Mouse (Mus musculus): Measurements from ENCODE around the gene Jph4.

The Jph4 gene

DNA sequence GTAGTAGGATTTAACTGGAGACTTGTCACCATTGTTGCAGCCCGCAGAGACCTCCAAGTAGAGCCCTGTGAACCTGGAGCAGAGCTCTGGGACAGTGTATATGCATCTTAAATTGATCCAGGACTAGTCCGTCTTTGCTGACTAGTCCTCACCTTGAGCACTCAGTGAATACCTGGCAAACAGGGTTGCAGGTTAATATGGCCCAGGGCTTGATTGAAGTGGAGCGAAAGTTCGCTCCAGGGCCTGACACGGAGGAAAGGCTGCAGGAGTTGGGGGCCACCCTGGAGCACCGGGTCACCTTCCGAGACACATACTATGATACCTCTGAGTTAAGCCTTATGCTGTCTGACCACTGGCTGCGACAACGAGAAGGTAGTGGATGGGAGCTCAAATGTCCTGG is 21.5 kb downstream of the Jph4 start:
- DNase-seq (ENCODE audit: low read depth) = no peak

DNA sequence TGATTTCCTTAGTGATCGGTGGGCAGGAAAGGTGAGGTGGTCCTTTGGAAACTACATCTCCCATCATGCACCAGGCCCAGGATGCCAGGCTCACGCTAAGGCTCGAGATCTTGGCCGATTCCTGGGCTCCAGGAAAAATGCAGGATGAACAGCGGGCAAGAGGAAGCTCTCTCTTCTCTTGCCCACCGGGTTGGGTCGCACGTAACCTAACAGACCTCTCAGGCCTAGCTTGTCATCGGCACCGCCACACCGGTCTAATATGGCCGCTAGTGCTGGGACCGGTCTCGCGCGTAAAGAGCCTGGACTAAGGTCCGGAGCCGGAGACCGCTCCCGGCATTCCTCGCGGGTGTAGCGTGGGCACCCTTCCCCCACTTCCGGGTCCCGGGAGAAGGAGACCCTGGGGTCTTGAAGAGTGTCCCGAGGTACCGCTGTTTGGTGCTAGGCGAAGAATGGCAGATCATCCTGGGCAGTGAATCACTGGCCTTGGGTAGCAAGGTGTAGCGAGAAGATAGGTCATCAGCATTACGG is 22.0 kb downstream of the Jph4 start, which contains the start of gene Thtpa:
TSS of gene Thtpa (plus strand) at position 81 of the 528 bp plus-strand sequence.
- peak; percentile 56 for DNase-seq (ENCODE audit: low read depth)

DNA sequence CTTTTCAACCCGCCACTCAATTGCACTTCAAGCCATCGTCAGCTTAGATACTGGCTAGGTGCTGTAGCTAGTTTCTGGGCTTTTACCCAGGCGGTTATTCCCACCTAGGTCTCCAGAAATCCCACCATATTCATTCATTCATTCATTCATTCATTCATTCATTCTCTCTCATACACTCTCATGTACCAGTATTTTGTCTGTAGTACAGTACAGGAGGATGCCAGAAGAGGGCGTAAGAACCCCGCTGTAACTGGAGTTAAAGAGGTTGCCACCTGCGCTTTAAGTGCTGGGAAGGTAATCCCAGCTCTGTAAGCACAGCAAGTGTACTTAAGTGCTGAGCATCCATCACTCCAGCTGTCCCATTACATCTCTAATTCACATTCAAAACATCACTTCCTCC is 22.8 kb downstream of the Jph4 start:
- no peak for DNase-seq (ENCODE audit: low read depth)

DNA sequence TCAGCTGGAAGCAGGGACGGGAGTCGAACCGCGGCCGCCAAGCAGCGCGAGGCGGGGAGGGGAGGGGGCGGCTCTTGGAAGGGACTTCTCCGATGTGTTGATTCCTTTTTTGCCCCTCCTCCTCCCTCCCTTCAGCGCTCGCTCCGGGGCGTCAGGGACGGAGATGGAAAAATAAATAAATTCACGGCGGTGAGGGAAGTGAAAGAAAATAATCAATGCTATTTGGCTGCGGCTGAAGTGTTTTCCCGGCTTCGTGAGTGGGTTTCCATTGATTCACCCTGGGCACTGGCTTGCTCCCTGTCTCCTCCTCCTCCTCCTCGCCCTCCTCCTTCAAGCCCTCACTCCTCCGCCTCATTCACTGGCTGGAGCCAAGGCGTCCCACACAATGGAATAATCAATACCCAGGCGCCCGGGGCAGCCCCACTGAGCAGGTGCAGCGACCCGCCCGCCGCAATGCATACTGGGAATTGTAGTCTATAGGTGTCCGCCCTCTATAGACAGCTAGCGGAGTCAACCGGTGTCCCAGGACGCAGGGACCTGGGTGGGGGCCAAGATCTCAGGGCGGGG is 24.6 kb downstream of the Jph4 start, which contains the start of gene Zfhx2:
TSS of gene Zfhx2 (minus strand) at position 314 of the 567 bp plus-strand sequence.
- DNase-seq (ENCODE audit: low read depth) = peak; percentile 85

DNA sequence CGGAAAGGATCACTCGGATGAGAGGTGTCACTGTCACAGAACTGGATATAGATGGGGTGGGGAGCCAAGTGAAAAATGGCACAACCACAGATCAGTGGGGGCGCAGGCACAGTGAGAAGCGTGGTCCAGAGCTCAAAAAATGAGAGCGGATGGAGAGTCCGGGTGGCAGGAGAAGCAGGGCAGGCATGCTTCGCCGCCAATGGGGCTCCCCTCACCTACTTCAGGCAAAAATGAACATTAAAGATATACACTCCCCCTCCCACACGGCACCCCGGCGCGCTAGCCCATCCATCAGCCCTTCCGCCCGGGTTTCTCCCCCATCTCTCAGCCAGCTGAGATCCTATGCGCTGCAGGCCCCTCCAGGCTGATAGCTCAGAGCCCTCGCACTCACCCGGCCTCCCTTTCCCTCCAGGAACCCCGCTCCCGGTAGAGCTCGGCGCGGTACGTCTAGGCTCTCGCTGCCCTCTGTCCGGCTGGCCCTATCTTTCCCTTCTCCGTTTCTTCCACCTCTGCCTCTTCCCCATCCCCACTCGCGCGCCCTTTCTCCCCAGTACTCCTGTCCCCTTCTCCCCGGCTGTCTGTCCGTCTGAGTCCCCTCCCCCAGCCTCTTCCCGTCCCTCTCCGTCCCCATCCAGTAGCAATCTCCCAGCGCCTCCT is 25.4 kb downstream of the Jph4 start:
- no peak for DNase-seq (ENCODE audit: low read depth)

DNA sequence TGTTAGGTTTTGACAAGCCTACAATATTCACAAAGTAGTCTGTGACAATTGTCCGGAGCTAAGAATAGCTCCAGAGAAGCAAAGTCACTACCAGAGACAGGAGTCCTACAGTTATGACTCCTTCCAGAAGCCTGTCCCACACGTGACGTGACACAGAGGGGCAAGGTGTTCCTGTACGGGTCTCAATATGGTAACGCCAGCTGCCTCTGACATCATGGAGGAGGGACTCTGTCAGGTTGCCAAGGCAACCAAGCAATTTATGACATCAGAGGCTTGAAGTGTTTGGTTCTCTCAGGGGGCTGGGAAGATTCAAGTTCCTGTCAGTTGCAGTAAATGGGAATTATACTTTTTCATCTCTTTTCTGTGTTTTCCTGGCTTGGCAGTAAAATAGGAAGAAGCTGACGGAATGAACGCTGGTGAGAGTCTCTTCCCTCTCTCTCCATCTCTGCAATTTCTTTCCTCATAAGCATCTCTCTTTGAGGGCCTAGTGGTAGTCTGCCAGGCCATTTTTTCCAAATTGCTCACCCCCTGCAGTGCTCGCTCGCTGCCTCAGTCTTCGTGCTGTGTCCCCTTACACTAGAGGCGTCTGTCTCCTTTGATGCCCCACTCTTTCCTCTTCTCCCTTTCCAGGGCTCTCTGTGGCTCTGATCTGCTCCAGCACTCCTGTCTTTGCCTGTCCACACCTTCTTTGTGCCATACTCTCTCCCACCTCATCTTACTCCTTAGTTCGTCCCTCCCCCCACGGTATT is 27.4 kb downstream of the Jph4 start:
- no peak for DNase-seq (ENCODE audit: low read depth)

DNA sequence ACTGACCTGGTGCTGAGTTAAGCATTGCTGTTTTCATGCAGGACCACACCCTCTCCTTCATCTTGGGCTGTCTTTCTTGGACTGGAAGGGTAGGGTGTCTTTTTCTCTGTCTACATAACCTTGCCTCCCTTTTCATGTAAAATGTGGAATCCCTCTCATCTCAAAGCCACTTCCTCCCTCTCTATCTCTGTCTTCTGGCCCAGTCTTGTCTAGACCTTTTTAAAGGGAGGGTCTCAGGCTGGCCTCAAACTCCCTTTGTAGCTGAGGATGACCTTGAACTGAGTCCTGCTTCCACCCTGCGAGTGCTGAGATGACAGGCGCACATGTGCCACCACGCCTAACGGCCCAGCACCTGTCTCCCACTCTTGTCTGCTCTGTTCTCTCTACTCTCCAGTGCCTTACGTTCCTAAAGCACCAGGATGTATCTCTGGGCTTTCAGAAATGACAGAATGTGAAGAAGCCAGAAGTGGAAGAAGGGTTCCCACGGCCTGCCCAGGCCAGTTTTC is 30.7 kb downstream of the Jph4 start:
- DNase-seq (ENCODE audit: low read depth) = no peak

DNA sequence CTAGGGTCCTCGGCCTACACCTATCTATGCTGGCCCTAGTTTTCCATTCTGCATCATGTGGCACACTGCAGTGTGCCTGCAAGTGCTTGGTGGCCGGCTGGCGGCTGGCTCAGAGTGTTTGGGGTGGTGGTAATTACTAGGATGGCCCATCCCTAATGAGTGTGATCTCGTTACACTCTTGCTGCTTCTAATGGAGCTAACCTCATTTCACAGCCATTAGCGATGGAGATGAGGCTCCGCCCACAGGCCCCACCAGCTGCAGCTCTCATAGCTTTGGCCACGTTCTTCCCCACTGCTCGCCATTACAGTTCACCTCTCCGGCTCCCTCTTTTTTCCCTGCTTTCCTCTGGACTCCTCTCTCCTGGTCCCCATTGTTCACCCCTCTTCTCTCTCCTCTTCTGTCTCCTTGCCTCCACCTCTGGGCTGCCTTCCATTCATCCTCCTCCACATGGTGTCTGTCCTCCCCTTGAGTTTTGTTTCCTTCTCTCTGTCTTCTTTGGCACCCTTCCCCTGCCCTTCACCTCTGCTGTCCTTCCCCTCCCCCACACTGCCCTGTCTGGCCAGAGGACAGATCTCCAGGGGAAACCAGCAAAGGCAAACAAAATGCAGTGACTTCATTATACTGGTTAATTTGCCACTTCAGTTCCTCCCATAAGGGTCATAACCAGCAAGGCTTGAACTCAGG is 31.3 kb downstream of the Jph4 start:
- DNase-seq (ENCODE audit: low read depth) = no peak

DNA sequence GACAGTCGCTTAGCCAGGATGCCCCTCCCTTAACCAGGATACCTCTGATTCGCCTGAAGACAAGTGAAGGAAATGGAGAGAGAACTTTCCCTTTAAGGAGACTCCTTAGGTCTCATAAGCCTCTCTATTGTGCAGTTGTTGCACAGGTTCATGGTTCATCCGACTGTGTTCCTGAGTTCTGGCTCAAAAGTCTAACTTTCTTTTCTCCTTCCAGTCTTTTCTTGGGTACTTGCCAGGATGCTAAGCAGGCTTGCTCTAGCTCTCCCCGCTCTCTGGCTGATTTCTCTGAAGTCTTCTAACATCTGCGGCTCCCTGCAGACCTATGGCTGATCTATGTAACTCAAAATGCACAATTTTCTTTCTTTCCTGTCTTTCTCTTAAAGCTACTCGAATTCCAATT is 33.3 kb downstream of the Jph4 start:
- DNase-seq (ENCODE audit: low read depth) = no peak

DNA sequence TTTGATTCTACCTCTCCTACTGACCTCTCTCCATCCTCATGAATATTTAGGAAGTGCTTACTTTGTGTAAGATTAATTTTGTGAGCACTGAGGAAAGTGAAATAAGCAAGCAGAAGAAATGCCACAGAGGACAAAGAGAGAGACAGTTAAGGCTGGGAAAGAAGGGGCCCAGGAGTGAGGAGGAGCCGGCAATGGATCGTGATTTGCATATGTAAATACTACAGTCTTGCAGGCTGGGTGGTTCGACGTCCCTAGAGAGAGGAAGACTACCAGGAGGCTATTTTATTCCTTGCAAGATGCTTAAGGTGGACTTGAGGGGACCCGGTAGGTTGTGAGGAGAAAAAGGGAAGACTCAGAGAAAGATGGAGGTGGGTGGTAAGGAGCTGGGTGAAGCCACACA is 35.6 kb downstream of the Jph4 start:
- no peak for DNase-seq (ENCODE audit: low read depth)

DNA sequence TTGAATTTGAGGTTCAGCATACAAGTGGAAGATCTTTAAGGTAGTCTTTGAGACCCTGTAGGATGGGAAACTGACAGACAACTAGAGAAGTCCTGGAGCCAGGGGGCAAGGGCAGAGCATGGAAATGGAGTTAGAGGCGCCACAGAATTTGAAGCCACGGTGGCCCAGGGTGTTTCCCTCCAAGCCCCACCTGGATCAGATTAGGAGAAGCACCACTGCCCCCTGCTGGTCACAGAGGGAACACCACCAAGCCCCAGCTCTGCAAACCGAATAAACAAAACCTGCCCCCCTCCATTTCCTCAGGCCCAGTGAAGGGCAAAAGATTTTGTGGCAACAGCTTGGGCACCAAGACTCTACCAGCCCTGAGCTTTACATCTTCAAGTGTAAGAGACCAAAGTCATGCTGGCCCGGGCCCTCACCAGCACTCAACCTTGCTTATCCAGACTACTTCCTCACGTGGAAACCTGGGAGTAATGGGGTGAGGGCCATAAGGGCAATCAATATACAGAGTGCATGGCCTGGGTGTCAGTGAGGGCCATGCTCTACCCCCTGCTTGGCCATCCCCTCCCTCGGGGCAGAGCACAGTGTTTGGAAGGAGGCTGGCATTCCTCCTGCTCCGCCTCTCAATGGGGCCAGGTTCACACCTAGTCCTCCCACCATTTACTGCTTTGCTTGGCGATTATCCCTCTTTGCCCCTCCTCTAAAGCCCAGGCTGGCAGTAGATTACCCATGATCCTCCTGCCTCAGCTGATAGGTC is 37.3 kb downstream of the Jph4 start:
- peak; percentile 54 for DNase-seq (ENCODE audit: low read depth)

DNA sequence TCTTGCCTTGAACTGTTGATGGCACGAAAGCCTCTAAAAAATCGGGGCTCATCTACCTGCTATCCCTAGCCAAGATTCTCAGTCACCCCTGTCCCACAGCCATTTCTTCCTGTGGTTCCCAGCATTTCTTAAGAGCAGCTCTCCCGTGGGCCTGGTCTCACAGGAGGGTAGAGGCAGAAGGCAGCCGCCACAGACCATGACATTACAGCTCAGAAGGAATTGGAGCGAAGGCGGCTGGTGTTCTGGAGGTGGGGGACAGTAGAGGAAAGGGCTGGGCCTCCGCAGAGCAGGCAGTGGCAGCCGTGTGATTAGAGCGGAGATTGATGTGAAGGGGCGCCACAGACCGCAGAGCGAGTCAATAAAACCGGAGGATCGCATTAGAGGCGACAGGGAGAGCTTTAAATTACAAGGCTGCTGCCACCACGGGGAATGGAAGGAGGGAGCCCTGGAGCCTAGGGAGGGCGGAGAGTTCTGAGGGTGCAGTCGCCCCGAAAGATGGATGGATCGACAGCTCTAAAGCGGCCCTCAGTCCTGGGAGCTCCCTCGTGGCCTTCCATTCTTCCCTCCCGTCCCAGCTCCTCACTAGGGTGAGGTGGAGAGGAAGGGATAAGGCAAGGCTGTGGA is 38.3 kb downstream of the Jph4 start:
- no peak for DNase-seq (ENCODE audit: low read depth)

DNA sequence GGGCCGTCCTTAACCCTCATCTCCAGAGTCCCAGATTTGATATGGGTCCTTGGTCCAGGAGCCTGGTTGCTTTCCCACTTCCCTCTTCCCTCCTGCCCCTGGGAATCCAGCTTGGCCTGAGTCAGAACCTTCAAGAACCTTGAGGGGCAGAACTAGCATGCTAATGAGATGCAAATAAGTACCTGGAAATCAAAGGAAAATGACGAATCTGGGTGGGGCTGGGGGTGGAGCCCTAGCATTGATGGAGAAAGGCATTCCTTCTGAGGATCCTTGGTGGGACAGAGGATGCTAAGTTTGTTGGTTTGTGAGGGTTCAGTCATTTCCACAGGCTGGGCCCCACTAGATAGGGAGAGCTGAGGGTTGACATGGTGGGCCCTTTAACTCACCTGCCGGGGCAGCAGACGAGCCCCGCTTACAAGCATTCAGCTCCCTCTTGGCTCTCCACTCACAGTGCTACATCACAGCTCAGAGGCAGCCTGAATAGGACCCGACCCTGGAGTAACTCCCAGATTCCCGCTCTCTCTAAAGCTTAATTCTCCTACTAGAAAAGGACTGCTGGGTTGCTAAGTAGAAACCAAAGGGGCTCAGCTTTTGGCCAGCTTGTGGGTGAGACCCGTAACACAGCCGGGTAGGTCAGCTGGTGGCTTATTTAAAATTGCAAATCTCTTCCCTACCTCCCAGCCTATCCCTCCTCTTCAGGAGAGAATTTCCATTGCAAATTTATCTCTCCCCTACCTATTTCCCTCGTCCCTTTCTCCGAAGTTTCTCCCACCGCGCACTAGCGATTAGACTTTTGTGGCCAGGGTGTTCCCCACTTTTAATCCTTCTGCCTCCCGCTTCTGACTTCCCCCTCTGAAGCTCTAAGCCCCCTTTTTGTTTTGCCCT is 39.0 kb downstream of the Jph4 start:
- no peak for DNase-seq (ENCODE audit: low read depth)

DNA sequence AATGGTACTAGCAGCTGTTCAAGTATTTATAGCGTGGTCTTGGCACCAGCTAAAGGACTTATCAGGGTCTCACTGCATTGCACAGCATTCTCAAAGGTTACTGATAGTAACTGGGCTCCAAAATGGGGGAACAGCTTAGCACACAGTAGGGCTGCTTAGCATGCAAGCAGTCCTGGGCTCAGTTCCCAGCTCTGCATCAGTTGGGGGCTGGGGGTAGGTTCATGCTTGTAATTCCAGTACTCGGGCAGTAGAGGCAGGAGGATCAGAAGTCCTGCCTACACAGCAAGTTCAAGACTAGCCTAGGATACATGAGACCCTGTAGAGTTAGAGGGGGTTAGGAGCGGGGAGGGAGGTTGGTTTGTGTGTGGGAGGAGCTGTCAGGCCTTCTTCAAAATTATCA is 39.8 kb downstream of the Jph4 start:
- no peak for DNase-seq (ENCODE audit: low read depth)

DNA sequence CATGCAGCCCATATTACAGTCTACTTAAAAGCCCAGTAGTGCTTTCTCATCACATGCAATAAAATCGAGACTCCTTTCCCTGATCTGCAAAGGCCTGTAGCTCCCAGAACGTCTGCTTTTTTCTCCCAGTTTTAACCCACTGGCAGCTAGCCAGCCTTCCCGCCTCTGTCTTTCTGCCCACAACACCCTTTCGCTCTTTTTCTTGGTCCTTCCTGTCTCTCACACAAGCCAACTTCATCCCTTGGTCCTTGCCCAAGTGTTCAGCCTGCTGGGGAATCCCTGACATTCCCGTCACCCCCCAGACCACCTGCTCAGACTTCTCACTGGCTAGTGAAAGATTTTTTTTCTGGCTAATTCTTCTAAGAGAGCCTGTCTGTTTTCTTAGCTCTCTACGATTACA is 40.5 kb downstream of the Jph4 start:
- no peak for DNase-seq (ENCODE audit: low read depth)

DNA sequence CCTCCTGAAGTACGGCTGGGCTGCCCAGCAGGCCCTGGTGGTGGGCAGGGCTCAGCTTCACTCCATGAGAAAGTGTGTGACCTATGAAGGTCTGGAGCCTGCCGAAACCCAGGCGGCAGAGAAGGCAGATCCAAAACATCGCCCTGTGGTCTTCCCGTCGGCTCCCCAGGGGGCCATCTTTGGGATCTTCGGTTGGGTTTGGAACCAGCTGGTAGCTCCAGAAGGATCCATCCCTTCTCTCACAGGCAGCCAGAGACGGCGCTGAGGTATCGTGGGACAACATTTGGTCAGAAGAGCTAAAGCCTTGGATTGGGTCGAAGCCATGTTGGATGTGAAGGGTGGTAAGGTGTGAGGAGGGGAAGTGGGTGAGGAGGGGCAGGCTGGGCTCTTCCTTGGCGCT is 42.3 kb downstream of the Jph4 start:
- no peak for DNase-seq (ENCODE audit: low read depth)

DNA sequence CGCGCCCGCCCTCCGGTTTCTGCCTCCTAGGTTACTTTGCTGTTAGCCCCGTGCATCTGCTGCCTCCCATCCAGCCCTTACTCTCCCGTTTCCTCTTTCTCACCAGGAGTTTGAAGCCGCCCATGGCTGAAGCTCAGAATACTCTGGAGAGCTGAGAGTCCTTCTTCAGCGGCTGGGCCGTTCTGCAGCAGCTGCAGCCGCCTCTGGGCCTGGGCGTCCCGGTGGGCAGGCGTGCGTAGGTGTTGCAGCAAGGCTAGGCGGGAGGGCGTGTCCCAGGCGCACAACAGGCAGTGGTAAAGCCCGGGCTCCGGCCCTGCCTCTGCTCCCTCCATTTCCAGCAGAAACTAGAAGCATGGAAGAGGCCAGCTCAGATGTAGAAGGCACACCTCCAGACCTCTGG is 45.0 kb downstream of the Jph4 start:
- no peak for DNase-seq (ENCODE audit: low read depth)

DNA sequence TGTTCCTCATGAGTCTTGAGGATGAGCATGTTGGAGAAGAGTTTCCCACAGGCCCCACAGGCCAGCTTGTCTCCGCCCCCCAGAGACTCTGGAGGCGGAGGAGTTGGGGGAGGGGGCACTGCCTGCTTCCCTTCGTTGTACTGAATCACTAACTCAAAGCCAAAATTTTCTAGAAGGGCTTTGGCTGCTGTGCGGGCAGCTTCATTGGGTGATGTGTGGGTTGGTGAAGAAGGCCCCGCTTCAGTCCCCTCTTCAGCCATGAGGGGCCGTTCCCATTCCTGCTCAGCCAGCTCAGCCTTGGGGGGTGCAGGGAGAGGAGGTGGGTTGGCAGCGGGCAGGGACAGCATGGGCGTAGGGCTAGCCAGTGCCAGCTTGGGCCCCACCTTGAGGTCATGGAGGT is 50.7 kb downstream of the Jph4 start:
- no peak for DNase-seq (ENCODE audit: low read depth)

DNA sequence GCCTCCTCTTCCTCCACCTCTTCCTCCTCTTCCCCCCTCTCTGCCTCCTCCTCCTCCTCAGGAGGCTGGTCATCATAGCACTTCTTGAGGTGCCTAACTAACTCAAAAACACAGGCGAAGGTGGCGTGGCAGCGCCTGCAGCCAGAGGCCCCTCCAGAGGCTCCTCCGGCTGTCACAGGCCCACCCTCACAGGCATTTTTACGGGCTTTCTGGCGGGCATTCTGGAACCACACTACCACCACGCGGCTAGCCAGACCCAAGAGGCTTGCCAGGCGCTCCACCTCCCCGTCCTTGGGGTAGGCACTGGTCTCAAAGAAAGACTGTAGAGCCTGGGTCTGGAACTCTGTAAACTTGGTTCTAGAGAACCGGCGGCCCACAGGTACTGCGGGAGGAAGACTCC is 51.3 kb downstream of the Jph4 start:
- no peak for DNase-seq (ENCODE audit: low read depth)

Measured in c-Kit-positive CD71-negative TER-119-negative erythroid progenitor cells, embryonic 14.5 days (primary cell).